Mouse (Mus musculus): ENCODE results near the gene Antxr1. TPM values are rescaled to one million over a fixed set of nuclear protein-coding genes. Genes with fewer than 3 reads are reported as not detected.

Gene Antxr1
- 4.3 and 5.6 TPM in 2 replicates for polyA plus RNA-seq (2016; fragmentation: Nextera tagmentation; extraction: Ambion mirVana)

DNA sequence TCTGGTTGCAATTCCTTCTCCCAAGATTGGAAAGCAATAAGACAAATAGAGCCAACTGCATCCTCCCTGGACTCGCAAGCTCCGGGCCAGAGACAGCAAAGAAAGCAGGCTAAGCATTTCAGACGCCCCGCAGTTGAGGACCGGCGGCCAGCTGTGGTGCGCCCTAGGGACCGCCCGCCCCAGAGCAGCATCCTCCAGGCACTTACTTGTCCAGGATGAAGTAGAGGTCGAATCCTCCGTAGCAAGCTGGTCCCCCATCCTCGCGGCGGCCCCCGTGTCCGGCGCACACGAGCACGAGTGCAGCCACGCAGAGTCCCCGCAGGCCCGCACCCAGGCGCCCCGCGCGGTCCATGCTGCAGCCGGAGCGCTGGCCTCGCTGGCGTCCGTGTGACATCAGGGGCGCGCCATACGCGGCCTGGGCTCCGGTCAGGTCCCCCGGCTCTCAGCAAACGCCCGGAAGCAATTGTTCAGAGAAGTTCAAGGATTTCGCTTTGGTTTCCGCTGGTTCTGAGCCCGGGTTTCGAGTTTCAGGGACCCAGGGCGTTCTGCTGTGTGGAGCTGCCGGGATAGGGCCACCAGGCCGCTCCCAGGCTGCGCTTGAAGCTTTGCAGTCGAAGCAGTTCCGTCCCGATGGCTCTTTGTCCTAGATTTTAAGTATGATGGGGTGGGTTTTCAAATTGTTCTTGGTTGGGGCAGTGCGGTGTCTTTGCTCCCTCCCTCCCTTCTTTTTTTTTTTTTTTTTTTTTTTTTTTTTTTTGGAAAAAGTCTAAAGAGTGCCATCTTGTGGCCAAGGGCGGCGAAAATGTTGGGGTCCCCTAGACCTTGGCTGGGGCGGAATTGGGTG, at the start of gene Antxr1:
TSS of gene Antxr1 (minus strand) at position 731 of the 844 bp plus-strand sequence.
- peaks cover 3% of the 10 kb centered on the region; the same call in 1 of the 2 replicates for H3K27me3 ChIP-seq
- peak within 1 kb of the TSS; percentile 76 for H3K4me3 ChIP-seq
- H3K4me2 ChIP-seq (replicated peaks), result peak within 1 kb of the TSS; percentile 78
- peaks cover 25% of the 10 kb centered on the region for H3K4me1 ChIP-seq
- under 1% methylated on average over 54 of the region's 54 CpGs for WGBS
- peak within 1 kb of the TSS; percentile 78 for H3K9ac ChIP-seq (replicated peaks)
- H3K36me3 ChIP-seq, result no peaks in the 10 kb centered on the region
- peak within 1 kb of the TSS; percentile 61 for H3K27ac ChIP-seq (replicated peaks)
- ATAC-seq (ENCODE audit: low FRiP score, low read depth), result peak; percentile 83
- H3K9me3 ChIP-seq, result no peaks in the 10 kb centered on the region

DNA sequence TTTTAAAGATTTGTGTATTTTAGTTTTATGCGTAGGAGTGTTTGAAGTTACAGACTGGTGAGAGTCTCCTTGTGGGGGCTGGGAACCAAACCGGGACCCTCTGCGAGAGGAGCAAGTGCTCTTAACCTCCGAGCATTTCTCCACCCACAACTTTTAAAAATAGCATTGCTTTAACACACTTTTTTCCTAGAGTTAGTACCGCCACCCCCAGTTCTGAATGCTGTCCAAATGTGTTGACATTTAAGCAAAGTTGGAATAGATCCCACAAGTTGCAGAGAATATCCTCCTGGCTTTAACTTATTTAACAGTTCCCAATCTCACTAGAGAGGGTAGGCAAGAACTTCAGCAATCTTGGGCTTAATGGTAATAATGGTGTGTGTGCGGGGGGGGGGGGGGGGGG, 49.1 kb upstream of the Antxr1 start:
- no peak for ATAC-seq (ENCODE audit: low FRiP score, low read depth)
- Histone ChIP-seq H3K4me2 (replicated peaks) (no peak overlapping the region), H3K9ac (replicated peaks) (no peak overlapping the region), H3K4me1 (peaks cover 20% of the 10 kb centered on the region; the same call in 1 of the 2 replicates), H3K4me3 (no peak overlapping the region), H3K9me3 (no peaks in the 10 kb centered on the region), H3K36me3 (no peaks in the 10 kb centered on the region), H3K27me3 (peaks cover 30% of the 10 kb centered on the region), H3K27ac (replicated peaks) (no peak overlapping the region)
- 67% methylated on average over 6 of the region's 6 CpGs for WGBS

DNA sequence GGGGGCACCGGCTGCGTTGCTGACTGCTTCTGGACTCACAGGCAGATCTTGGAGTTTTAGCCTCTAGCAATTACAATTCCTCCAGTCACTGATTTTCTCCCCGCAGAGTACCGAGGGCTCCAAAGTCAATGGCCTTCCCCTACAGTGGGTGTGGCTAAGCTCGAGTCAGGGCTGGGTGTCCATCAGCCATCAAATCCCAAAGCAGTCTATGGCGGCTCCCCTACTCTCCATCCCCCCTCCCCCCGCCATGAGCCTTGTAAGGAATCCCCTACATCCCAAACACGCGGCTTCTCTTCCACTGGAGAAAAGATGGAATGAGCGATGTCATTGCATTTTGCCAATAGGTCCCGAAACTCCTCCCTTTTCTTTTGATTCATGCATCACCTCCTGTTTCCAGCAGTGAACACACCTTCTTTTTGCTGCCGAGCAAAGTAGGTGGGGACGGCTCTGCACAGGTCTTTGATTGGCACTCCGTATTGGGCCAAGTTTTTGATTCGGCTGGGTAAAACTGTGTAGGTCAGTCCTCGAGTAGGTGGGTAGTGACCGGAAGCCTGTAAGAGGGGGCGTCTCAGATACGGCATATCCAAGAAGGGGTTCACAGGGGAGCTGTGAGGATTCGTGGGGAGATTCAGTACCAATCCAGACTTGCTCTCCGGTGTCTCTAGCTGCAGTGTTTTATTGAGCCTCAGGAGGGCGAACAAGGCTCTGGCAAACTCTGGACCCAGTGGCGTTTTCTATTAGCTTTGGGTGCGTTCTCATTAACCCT, 48.5 kb upstream of the Antxr1 start:
- Histone ChIP-seq H3K36me3 (no peaks in the 10 kb centered on the region), H3K4me2 (replicated peaks) (peak overlapping the region; percentile 55), H3K27ac (replicated peaks) (no peak overlapping the region), H3K9me3 (no peaks in the 10 kb centered on the region), H3K4me3 (peak overlapping the region; percentile 33), H3K4me1 (peaks cover 13% of the 10 kb centered on the region; the same call in 1 of the 2 replicates), H3K27me3 (peaks cover 30% of the 10 kb centered on the region), H3K9ac (replicated peaks) (0 out of 2 replicates have a peak overlapping the region, but pooled peaks have one; percentile 25)
- 11% methylated on average over 24 of the region's 24 CpGs for WGBS
- 0 out of 2 replicates have a peak, but pooled peaks have one; percentile 47 for ATAC-seq (ENCODE audit: low FRiP score, low read depth)

DNA sequence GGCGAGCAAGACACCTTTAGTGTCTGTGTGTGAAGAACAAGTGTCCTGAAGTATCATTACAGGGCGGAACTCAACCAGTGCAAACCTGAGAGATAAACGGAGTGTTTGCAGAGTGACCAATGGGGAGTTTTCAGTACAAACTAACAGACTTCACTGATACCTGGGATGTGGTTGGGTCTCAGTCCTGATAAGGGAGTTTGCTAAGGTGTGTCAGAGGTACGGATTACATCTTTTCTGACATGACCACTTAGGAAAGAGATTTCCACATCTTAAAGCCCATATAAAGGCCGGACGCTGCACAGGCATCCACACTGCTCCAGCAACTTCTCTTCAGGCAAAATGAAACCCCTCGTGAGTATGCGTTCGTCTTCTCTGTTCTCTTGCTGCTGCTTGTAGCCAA, 37.4 kb upstream of the Antxr1 start, which contains the start of gene Gkn2:
TSS of gene Gkn2 (plus strand) at position 301 of the 400 bp plus-strand sequence.
- Histone ChIP-seq H3K27me3 (0 out of 2 replicates have a peak, but pooled peaks cover 3% of the 10 kb centered on the region), H3K4me2 (replicated peaks) (no peak within 1 kb of the TSS), H3K9ac (replicated peaks) (no peak within 1 kb of the TSS), H3K4me1 (no peaks in the 10 kb centered on the region), H3K4me3 (no peak within 1 kb of the TSS), H3K27ac (replicated peaks) (no peak within 1 kb of the TSS), H3K36me3 (no peaks in the 10 kb centered on the region), H3K9me3 (no peaks in the 10 kb centered on the region)
- ATAC-seq (ENCODE audit: low FRiP score, low read depth), result no peak
- 89% methylated on average over 9 of the region's 9 CpGs for WGBS

DNA sequence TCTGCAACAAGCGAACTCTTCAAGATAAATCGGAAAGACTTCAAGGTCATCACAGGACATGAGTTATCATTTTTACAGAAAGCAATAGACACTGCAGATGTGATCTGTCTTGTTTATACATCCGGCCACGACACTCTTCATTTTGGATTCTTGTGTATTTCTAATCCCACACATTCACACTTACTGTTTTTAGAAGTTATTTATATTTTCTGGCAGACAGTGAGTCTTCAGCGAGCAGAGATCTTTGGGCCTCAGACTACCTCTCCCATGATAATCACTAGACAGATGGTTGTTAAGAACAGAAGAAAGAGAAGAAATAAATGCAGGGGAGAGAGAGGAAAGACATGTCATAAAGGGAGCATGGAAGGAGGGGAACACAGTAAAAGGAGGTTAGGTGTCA, 33.6 kb upstream of the Antxr1 start:
- H3K4me1 ChIP-seq, result no peaks in the 10 kb centered on the region
- ATAC-seq (ENCODE audit: low FRiP score, low read depth), result no peak
- WGBS, result 92% methylated on average over 5 of the region's 5 CpGs
- H3K4me2 ChIP-seq (replicated peaks), result no peak overlapping the region
- H3K9ac ChIP-seq (replicated peaks), result no peak overlapping the region
- H3K4me3 ChIP-seq, result no peak overlapping the region
- H3K9me3 ChIP-seq, result no peaks in the 10 kb centered on the region
- no peaks in the 10 kb centered on the region for H3K36me3 ChIP-seq
- H3K27me3 ChIP-seq, result 0 out of 2 replicates have a peak, but pooled peaks cover 2% of the 10 kb centered on the region
- H3K27ac ChIP-seq (replicated peaks), result no peak overlapping the region

DNA sequence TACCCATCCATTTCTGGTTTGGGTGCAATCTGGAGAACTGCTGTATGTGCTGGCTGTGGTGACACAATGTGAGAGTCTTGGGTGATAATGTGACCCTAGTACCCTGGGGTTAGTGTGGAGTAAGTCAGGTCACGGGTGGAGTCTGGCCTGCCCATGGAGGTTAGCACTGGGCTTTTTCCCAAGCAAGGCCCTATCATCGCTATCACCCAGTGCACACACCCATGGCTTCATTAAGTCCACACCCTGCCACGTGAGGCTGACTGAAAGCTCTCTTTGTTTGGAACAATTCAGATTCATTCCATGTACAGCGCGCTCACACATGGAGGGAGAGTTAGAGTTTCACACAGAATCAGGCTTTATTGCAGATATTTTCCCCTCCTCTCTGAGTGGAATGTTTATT, 18.8 kb upstream of the Antxr1 start:
- H3K4me3 ChIP-seq, result no peak overlapping the region
- no peaks in the 10 kb centered on the region for H3K27me3 ChIP-seq
- no peaks in the 10 kb centered on the region for H3K9me3 ChIP-seq
- ATAC-seq (ENCODE audit: low FRiP score, low read depth), result no peak
- no peak overlapping the region for H3K27ac ChIP-seq (replicated peaks)
- no peak overlapping the region for H3K9ac ChIP-seq (replicated peaks)
- H3K4me1 ChIP-seq, result no peaks in the 10 kb centered on the region
- H3K4me2 ChIP-seq (replicated peaks), result no peak overlapping the region
- WGBS, result 76% methylated on average over 5 of the region's 5 CpGs
- no peaks in the 10 kb centered on the region for H3K36me3 ChIP-seq

DNA sequence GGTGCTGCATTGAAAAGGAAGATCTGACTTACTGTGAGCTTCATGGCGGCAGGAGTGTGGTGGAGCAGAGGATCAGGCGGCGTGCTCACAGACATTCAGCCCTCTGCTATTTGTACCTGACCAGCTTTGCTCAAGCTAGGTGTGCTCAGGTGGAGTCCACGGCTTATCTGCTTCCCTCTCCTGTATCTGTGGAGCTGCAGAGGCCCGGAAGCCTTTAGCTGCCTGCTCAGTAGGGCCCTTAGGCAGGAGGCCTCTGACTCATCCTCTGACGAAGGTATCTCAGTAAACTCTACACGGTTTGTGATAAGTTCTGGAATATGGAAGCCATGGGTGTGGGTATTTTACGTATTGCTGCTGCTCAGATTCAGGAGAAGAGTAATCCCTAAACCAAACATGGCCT, 15.2 kb upstream of the Antxr1 start, which contains the start of gene Gkn1:
TSS of gene Gkn1 (minus strand) at position 114 of the 400 bp plus-strand sequence.
- H3K9me3 ChIP-seq, result no peaks in the 10 kb centered on the region
- H3K4me3 ChIP-seq, result no peak within 1 kb of the TSS
- H3K4me1 ChIP-seq, result no peaks in the 10 kb centered on the region
- no peak within 1 kb of the TSS for H3K9ac ChIP-seq (replicated peaks)
- H3K36me3 ChIP-seq, result no peaks in the 10 kb centered on the region
- no peak within 1 kb of the TSS for H3K4me2 ChIP-seq (replicated peaks)
- H3K27me3 ChIP-seq, result no peaks in the 10 kb centered on the region; the same call in 1 of the 2 replicates
- no peak within 1 kb of the TSS for H3K27ac ChIP-seq (replicated peaks)
- ATAC-seq (ENCODE audit: low FRiP score, low read depth), result no peak
- 89% methylated on average over 8 of the region's 8 CpGs for WGBS

DNA sequence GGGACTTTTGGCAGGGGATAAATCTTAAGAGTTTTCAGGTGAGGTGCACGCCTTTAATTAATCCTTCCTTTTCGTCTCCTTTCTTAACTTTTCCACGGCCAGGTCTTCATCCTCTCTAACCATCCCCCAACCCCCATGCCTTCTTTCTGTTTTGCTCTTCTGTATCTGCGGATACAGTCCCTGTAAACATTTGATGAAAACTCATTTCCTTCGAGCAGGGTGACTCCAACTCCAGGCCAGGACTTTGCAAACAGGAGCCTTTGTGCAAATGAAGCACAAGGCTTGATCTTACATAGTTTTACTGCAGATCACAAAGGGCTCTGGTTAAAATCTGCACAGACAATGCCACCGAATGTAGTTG, 294 bp upstream of the Antxr1 start:
- 32% methylated on average over 6 of the region's 6 CpGs for WGBS
- ATAC-seq (ENCODE audit: low FRiP score, low read depth), result no peak
- Histone ChIP-seq H3K27me3 (peaks cover 3% of the 10 kb centered on the region; the same call in 1 of the 2 replicates), H3K4me3 (no peak overlapping the region), H3K4me2 (replicated peaks) (no peak overlapping the region), H3K9ac (replicated peaks) (no peak overlapping the region), H3K4me1 (peaks cover 25% of the 10 kb centered on the region), H3K27ac (replicated peaks) (no peak overlapping the region), H3K9me3 (no peaks in the 10 kb centered on the region), H3K36me3 (no peaks in the 10 kb centered on the region)

DNA sequence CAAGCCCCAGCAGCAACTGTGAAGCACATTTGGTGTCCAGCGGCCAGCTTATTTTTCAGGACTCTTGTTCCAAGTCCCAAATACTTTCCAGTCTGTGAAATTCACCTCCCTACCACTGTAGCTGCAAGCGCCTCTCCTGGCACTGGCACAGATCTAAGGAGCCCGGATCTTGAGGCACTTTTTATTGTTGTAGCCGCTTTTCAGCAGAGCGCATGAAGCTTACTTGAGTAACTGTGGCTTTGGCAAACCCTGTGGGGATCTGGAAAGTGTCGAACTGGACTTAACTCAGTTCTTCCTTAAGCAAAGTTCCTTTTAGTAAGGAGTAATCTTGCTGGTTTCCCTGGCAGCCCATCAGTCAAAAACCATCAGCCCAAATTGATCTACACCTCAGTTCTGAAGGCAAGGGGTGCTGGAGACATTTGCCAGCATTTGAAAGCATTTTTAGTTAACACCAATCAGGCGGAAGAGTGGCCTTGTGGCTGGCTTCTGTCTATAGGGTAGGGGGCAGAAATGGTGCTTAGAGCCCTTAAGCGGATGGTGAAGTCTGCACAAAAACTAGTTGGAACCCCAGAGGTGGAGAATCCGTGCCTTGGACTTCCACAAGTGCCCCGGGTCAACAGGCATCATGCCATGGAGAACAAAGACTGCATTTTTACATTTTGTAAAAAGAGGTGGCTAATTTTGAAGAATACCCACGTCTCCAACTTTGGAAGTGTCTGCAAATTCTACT, 1.1 kb downstream of the Antxr1 start:
- peak overlapping the region; percentile 78 for H3K9ac ChIP-seq (replicated peaks)
- no peaks in the 10 kb centered on the region for H3K36me3 ChIP-seq
- ATAC-seq (ENCODE audit: low FRiP score, low read depth), result no peak
- H3K27me3 ChIP-seq, result peaks cover 3% of the 10 kb centered on the region; the same call in 1 of the 2 replicates
- no peak overlapping the region for H3K27ac ChIP-seq (replicated peaks)
- peak overlapping the region; percentile 76 for H3K4me3 ChIP-seq
- H3K9me3 ChIP-seq, result no peaks in the 10 kb centered on the region
- WGBS, result 7% methylated on average over 11 of the region's 11 CpGs
- H3K4me1 ChIP-seq, result peaks cover 25% of the 10 kb centered on the region
- H3K4me2 ChIP-seq (replicated peaks), result peak overlapping the region; percentile 78

DNA sequence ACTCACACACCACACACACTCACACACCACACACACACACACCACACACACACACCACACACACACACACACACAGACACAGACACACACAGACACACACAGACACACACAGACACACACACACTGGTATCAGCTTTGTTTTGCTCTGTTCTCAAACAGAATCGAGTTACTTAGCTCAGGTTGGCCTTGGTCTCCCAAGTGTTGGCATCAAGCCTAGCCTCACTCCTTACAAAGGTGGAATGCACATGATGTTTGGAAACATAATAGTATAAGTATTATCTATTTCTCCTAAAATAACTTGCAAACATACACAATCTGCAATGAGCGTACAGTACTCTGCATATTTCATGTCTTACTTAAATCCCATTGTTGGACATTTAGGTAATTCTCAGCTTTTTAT, 3.2 kb downstream of the Antxr1 start:
- no peak overlapping the region for H3K27ac ChIP-seq (replicated peaks)
- 78% methylated on average over 2 of the region's 2 CpGs for WGBS
- no peak overlapping the region for H3K4me2 ChIP-seq (replicated peaks)
- H3K4me1 ChIP-seq, result peaks cover 30% of the 10 kb centered on the region
- ATAC-seq (ENCODE audit: low FRiP score, low read depth), result no peak
- H3K9ac ChIP-seq (replicated peaks), result no peak overlapping the region
- no peaks in the 10 kb centered on the region for H3K36me3 ChIP-seq
- no peak overlapping the region for H3K4me3 ChIP-seq
- no peaks in the 10 kb centered on the region for H3K9me3 ChIP-seq
- peaks cover 3% of the 10 kb centered on the region; the same call in 1 of the 2 replicates for H3K27me3 ChIP-seq

DNA sequence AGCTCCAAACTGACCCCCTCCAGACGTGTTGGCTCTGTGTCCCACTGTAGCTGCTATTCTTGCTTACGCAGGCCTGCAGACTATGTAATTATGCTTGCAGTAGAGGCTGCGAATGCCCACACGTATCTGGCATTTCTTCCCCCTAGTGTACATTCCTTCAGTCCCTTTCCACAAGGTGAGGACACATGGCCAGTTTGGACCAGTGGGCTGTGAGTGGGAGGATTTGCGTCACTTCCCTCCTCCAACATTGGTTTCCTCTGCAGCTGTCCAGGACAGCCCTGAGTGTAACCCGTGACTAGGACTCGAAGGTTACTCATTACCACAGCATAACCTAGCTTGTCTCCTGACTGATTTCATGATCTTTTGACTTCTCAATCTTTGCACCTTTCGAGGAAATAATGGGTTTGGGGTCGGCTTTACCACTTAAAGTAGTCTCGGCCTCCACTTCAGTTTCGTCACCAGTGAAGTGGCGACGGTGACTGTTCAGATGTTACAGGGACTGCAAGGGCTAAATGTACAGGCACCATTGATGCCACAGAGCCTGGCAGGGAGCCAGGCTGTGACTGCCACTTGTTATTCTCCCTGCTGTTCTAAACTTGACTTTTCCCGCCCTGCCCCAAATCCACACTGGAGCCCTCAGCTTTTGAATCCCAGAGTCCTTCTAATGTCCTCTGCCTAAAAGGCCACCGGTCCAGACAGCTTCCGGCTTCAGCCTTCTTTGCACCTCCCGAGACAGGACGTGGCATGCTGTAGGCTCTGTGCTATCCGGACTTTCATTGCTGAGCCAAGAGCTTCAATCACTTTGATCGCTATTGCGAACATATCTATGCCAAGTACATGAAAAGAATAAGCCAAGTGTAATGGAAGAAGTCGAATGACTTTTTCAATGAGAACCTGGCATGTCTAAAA, 7.1 kb downstream of the Antxr1 start:
- H3K4me3 ChIP-seq, result no peak overlapping the region
- H3K27me3 ChIP-seq, result no peaks in the 10 kb centered on the region
- H3K4me2 ChIP-seq (replicated peaks), result no peak overlapping the region
- H3K27ac ChIP-seq (replicated peaks), result no peak overlapping the region
- no peaks in the 10 kb centered on the region for H3K9me3 ChIP-seq
- H3K4me1 ChIP-seq, result peaks cover 16% of the 10 kb centered on the region
- no peak overlapping the region for H3K9ac ChIP-seq (replicated peaks)
- no peaks in the 10 kb centered on the region for H3K36me3 ChIP-seq
- no peak for ATAC-seq (ENCODE audit: low FRiP score, low read depth)
- WGBS, result 86% methylated on average over 22 of the region's 22 CpGs
